Comparison of ENCODE assay signal across 8 mouse cellular contexts in genomic region chr10:75589129-75589528, GRCm38 (mm10). TPM values are rescaled to one million over a fixed set of nuclear protein-coding genes. Genes with fewer than 3 reads are reported as not detected.
A peak's percentile ranks its signal among the peaks of the same experiment; 100 is the strongest.
DNase-seq lines count a peak whose midpoint lies in the region; ATAC-seq lines count a peak whose summit lies in the region.

TSS of gene Ggt5 (plus strand) at chr10:75589340.

- no peak for ATAC-seq in CD4-positive, CD25-positive, alpha-beta regulatory T cell, adult 4 months
- ATAC-seq in inflammation-experienced regulatory T-cells, adult 6 months: no peak

- intact Hi-C loops in heart, postnatal 25 days (cut with DNase I): loop anchor here (5.0 kb wide), 1 partner anchor 263 kb away; no protein-coding TSS in a partner anchor

- WGBS in large intestine, adult 2 months: 24% methylated on average over 5 of the region's 5 CpGs

- DNase-seq in CD4-positive, CD25-positive, alpha-beta regulatory T cell, adult 2 months (ENCODE audit: low read depth, low spot score): peak; percentile 15
- peak; percentile 45 for DNase-seq in 3T3-L1 (ENCODE audit: low read depth, low spot score)
- peak; percentile 14 for DNase-seq in fat pad, adult 2 months (ENCODE audit: extremely low read depth, low read depth, low spot score)
- DNase-seq in heart, postnatal 25 days (ENCODE audit: low spot score): peak; percentile 49
- DNase-seq in large intestine, adult 2 months (ENCODE audit: low read depth, low spot score): no peak
- DNase-seq in naive thymus-derived CD4-positive, alpha-beta T cell, adult 2 months (ENCODE audit: low read depth): peak; percentile 41

RNA-seq across cellular contexts. Expression of gene Ggt5, which starts in this region (rescaled TPM):
- polyA plus RNA-seq in CD4-positive, CD25-positive, alpha-beta regulatory T cell, adult 4 months (2017; shearing (Covaris generic)): under 1 TPM; 0.27 to 0.76 TPM
- total RNA-seq in heart, postnatal 25 days (2021): 1 to 10 TPM; 5.3 to 6.9 TPM
- 16.0 and 26.1 TPM in 2 replicates for polyA plus RNA-seq in large intestine, adult 2 months (2012; rRNA removed)
- polyA plus RNA-seq in inflammation-experienced regulatory T-cells, adult 6 months (2017; shearing (Covaris generic)): under 1 TPM; 0.29 to 0.45 (median 0.42) TPM
